Mouse (Mus musculus) G1E (cell line): Measurements from ENCODE around the gene Cnnm3. TPM values are rescaled to one million over a fixed set of nuclear protein-coding genes. Genes with fewer than 3 reads are reported as not detected.

Experiments used
- ATAC-seq: 2 replicates; pipeline ENCODE4 v1.8.0; 2016; ENCODE audit warnings: mild to moderate bottlenecking; ENCODE audit not compliant: insufficient number of reproducible peaks, poor library complexity, low FRiP score, severe bottlenecking; ENCODE audit errors: extremely low read depth
- DNase-seq: peaks from one replicate; pipeline ENCODE4 v3.0.0; 2012; ENCODE audit warnings: low spot score
- H3K27me3 ChIP-seq: 2 replicates; pipeline ENCODE4 v1.6.1; 2012; ENCODE audit warnings: mild to moderate bottlenecking, low read length, inconsistent platforms; ENCODE audit not compliant: insufficient read depth
- H3K36me3 ChIP-seq: replicated peaks from 2 replicates; pipeline ENCODE3; 2012; ENCODE audit warnings: mild to moderate bottlenecking, inconsistent platforms
- H3K4me1 ChIP-seq: 2 replicates; pipeline ENCODE4 v1.6.1; 2012; ENCODE audit warnings: low read depth, low read length, inconsistent platforms, mixed read lengths; ENCODE audit not compliant: insufficient read depth
- H3K4me3 ChIP-seq: 2 replicates; pipeline ENCODE4 v1.5.1; 2012; ENCODE audit warnings: low read depth, mild to moderate bottlenecking, inconsistent platforms, low read length, moderate library complexity, mixed read lengths
- H3K9me3 ChIP-seq: replicated peaks from 2 replicates; pipeline ENCODE4 v1.6.1; 2012; ENCODE audit warnings: inconsistent platforms
- CTCF ChIP-seq: IDR thresholded peaks from 2 replicates; pipeline ENCODE4 v1.5.1; 2012; ENCODE audit warnings: low read depth, low read length, inconsistent platforms, mixed read lengths
- GATA1 ChIP-seq: IDR thresholded peaks from 2 replicates; pipeline ENCODE4 v1.6.1; 2012; ENCODE audit warnings: borderline replicate concordance, low read length, inconsistent platforms, mixed read lengths
- GATA2 ChIP-seq: IDR thresholded peaks from 2 replicates; pipeline ENCODE4 v1.6.1; 2012; ENCODE audit warnings: low read depth, low read length, inconsistent platforms, borderline replicate concordance
- POLR2AphosphoS5 ChIP-seq: IDR thresholded peaks from 2 replicates; pipeline ENCODE4 v1.6.1; 2012; ENCODE audit warnings: low read depth, low read length, inconsistent platforms; ENCODE audit not compliant: insufficient replicate concordance
- TAL1 ChIP-seq: conservative IDR thresholded peaks from 2 replicates; pipeline ENCODE4 v1.6.1; 2012; ENCODE audit warnings: low read depth, low read length, inconsistent platforms, mixed read lengths
- polyA plus RNA-seq: library from polyadenylated mRNA; stranded (reverse); fragments of >175 nt; gene quantifications from 2 replicates; pipeline ENCODE4 v1.2.3, GENCODE M21; 2012
- total RNA-seq, 2 experiments: library from RNA; stranded (forward) in 1 of 2; stranded (reverse) in 1 of 2; fragments of 200-1000 nt in 1 of 2; fragments of >200 nt in 1 of 2; fragmentation: Nextera tagmentation in 1 of 2; gene quantifications; 2 replicates each; pipeline ENCODE4 v1.2.3; 2014 to 2017

The Cnnm3 gene
- total and polyA plus RNA-seq, 3 experiments, result 7.5 to 39.0 (median 28.2) TPM

DNA sequence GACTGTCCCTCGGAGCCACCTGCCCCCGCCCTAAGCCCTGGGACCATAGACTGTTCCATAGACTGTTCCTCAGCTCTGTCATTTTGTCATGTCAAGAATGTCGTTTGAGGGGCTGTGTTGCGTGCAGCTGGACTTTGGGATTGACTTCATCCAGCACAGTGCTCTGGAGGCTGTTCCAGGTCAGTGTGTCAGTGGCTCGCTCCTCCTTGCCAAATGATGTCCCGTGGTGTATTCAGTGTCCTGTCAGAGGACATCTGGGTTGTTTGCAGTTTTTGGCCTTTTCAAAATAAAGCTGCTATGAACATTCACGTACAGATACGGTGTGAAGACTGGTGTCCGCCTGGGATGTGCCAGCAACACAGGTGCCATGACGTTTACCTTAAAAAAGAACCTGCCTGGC, 15.2 kb downstream of the Cnnm3 start:
- ATAC-seq (no peak), DNase-seq (no peak)
- peaks cover 87% of the 10 kb centered on the region for H3K36me3 ChIP-seq
- H3K4me1 ChIP-seq, result peaks cover 6% of the 10 kb centered on the region
- no peaks in the 10 kb centered on the region; the same call in 1 of the 2 replicates for H3K27me3 ChIP-seq
- H3K4me3 ChIP-seq, result no peak overlapping the region
- TF ChIP-seq CTCF (no peak), GATA1 (no peak), TAL1 (no peak), POLR2AphosphoS5 (no peak), GATA2 (no peak)
- no peaks in the 10 kb centered on the region for H3K9me3 ChIP-seq

DNA sequence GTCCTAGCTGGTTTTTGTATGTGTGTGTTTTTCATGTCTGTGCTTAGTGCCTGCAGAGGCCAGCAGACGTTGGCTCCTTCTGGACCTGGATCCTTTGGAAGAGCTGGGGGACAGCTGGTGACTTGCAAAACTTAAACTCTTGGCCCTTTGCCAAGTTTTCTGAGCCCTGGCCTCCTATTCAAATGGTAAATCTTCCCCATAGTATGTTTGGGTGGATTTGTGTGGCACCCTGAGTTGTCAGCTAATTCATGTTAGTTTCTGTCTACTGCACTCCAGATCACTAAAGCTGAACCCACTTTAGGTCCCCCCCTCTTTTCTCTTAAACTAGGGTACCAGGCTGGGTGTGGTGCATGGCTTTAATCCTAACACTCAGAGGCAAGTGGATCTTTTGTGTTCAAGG, 16.7 kb downstream of the Cnnm3 start:
- Histone ChIP-seq H3K9me3 (no peaks in the 10 kb centered on the region), H3K27me3 (no peaks in the 10 kb centered on the region; the same call in 1 of the 2 replicates), H3K4me3 (no peak overlapping the region), H3K36me3 (peaks cover 86% of the 10 kb centered on the region), H3K4me1 (peaks cover 14% of the 10 kb centered on the region)
- TF ChIP-seq GATA1 (no peak), TAL1 (no peak), POLR2AphosphoS5 (no peak), GATA2 (no peak), CTCF (no peak)
- ATAC-seq, result no peak
- peak; percentile 52 for DNase-seq

DNA sequence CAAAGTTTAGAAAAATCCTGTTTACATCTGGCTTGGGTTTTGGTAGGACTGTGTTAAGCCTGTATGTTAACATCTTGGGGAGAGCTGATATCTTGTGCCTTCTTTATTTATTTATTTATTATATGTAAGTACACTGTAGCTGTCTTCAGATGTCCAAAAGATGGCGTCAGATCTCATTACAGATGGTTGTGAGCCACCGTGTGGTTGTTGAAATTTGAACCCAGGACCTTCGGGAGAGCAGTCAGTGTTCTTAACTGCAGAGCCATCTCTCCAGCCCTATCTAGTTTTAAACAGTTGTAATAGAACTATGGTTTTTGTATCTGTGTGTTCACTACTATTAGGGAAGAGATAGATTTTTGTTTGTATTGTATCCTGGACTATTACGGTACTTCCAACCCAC, 17.6 kb downstream of the Cnnm3 start:
- Histone ChIP-seq H3K4me3 (no peak overlapping the region), H3K4me1 (peaks cover 14% of the 10 kb centered on the region), H3K9me3 (no peaks in the 10 kb centered on the region), H3K27me3 (no peaks in the 10 kb centered on the region; the same call in 1 of the 2 replicates), H3K36me3 (peaks cover 85% of the 10 kb centered on the region)
- TF ChIP-seq GATA2 (no peak), TAL1 (no peak), GATA1 (no peak), CTCF (no peak), POLR2AphosphoS5 (no peak)
- no peak for ATAC-seq
- no peak for DNase-seq

DNA sequence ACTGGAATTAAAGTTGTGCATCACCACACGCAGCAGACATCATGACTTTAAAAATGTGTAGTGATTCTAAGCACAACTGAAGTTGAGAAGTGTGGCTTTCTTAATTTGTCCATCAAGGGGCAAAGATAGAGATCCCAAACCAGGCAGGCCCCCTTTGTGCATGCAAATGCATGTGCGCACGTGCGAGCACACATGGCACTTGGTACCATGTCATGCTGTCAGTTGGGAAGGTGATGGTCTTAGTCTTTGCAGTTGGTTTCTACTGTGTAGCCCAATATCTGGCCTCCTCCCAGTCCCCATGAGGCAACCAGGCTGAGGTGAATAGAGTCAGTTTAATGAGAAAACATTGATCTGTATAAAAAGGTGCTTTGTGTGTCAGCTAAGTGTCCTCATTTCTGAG, 18.2 kb downstream of the Cnnm3 start:
- Histone ChIP-seq H3K4me3 (no peak overlapping the region), H3K27me3 (no peaks in the 10 kb centered on the region; the same call in 1 of the 2 replicates), H3K9me3 (no peaks in the 10 kb centered on the region), H3K4me1 (peaks cover 20% of the 10 kb centered on the region), H3K36me3 (peaks cover 84% of the 10 kb centered on the region)
- no peak for TF ChIP-seq POLR2AphosphoS5
- no peak for TF ChIP-seq GATA2
- no peak for TF ChIP-seq TAL1
- no peak for TF ChIP-seq CTCF
- no peak for TF ChIP-seq GATA1
- DNase-seq, result no peak
- no peak for ATAC-seq

DNA sequence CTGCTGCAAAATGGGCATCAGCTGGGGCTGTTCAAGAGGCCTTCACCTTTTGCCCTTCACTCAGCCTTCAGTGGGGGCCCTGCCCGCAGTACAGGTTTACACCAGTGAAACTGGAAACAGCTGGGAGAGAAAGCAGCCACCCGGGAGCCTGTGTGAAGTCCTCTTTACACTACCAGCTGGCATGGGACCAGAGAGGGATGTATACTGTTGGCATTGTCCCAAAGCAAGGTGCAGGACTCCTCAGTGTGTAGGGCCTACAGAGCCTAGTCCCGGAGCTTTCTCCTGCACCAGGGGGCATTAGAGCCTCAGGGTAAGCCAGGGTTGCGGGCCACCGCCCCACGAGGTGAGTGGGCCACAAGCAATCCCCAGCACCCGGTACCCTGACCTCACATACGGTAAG, 18.8 kb downstream of the Cnnm3 start:
- TF ChIP-seq POLR2AphosphoS5 (no peak), GATA2 (no peak), TAL1 (no peak), CTCF (no peak), GATA1 (no peak)
- H3K36me3 ChIP-seq, result peaks cover 84% of the 10 kb centered on the region
- H3K4me3 ChIP-seq, result no peak overlapping the region
- H3K4me1 ChIP-seq, result peaks cover 20% of the 10 kb centered on the region
- ATAC-seq (no peak), DNase-seq (no peak)
- H3K9me3 ChIP-seq, result no peaks in the 10 kb centered on the region
- H3K27me3 ChIP-seq, result no peaks in the 10 kb centered on the region; the same call in 1 of the 2 replicates

DNA sequence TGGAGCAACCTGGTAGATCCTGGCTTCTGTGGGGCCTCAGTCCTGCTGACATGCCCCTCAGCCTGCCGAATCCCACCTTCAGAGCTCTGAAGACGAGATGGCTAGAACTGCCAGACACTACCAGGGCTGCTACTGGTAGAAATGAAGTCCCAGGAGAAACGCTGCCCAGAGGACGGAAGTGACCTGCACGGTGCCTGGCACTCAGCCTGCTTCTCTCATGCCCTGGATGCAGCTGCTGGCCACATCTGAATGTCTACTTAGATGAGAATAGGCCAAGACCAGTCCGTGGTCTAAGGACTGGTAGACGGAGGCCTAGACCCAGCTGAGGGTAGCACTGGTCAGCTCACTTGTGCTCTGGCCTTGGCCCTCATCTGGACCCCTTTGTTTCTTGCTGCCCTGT, 19.3 kb downstream of the Cnnm3 start:
- no peak for ATAC-seq
- H3K36me3 ChIP-seq, result peaks cover 84% of the 10 kb centered on the region
- H3K4me1 ChIP-seq, result peaks cover 20% of the 10 kb centered on the region
- H3K27me3 ChIP-seq, result no peaks in the 10 kb centered on the region; the same call in 1 of the 2 replicates
- no peak for TF ChIP-seq GATA1
- no peak for TF ChIP-seq GATA2
- TF ChIP-seq POLR2AphosphoS5, result no peak
- TF ChIP-seq CTCF, result no peak
- no peak for TF ChIP-seq TAL1
- H3K9me3 ChIP-seq, result no peaks in the 10 kb centered on the region
- no peak overlapping the region for H3K4me3 ChIP-seq
- DNase-seq, result no peak

DNA sequence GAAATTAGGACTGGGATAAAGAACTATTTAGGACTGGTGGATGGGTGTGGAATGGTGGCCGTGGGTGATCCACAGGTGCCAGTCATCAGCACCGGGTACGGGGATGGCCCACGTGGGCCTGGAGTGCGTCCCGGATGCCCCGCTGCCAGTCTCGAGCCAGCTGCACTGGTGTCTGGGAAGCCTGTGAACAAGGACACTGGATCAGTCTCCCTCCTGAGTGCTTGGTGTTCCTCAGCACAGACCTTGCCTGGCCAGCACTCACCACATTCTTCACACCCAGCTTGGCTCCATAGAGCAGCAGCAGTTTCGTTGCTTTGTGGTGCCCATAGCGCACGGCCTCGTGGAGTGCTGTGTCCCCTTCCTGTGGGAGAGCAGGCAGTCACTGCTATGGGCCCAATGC, 19.8 kb downstream of the Cnnm3 start:
- Histone ChIP-seq H3K4me1 (peaks cover 20% of the 10 kb centered on the region), H3K27me3 (no peaks in the 10 kb centered on the region; the same call in 1 of the 2 replicates), H3K4me3 (peak overlapping the region; percentile 0; the same call in 1 of the 2 replicates), H3K36me3 (peaks cover 84% of the 10 kb centered on the region), H3K9me3 (no peaks in the 10 kb centered on the region)
- ATAC-seq (no peak), DNase-seq (no peak)
- no peak for TF ChIP-seq GATA2
- no peak for TF ChIP-seq POLR2AphosphoS5
- TF ChIP-seq CTCF, result no peak
